Mouse (Mus musculus) adrenal gland, postnatal 25 days (tissue): Measurements from ENCODE around the gene Hoxd1. TPM values are rescaled to one million over a fixed set of nuclear protein-coding genes. Genes with fewer than 3 reads are reported as not detected.

Source experiments
- DNase-seq: peaks from one replicate; pipeline ENCODE4 v3.0.0; 2021; ENCODE audit warnings: mixed read lengths
- total RNA-seq: library from RNA; stranded (reverse); gene quantifications from 2 replicates; pipeline ENCODE4 v1.2.3, GENCODE M21; 2021

The Hoxd1 gene
- total RNA-seq, 1 experiment from 2014 or later = not detected

DNA sequence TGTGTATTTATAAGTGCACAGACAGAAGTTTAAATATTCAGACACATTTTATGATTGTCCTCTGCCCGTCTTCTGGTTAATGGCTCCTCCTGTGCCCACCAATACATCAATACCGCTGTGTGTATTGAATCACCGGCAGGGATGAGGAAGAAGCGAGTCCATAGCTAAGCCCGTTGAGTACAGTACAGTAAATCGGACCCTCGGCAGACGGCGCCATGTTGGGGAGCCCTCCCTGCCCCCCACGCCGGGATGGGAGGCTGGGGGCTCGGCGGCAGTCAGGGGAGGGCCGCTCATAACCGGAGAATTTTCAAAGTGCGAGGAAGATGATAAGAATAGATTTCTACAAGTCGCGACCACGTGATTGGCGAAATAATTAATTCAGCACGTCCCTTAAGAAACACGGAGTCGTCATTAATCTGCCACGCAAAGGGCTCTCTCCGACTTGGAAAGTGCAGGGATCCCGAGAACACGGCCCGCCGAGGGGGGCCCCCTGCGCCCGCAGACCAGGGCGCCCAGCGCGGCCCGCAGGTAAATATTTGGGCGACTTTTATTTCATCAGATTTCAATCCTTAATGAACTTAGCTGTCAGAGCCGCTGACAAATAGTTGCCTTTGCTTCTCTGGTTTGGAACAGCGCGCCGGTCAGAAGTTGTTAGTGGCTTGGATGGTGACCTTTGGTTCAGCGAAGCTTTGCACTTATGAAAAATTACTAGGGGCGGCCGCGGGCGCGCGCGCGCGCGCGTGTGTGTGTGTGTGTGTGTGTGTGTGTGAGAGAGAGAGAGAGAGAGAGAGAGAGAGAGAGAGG is 30.1 kb upstream of the Hoxd1 start:
- no peak for DNase-seq

DNA sequence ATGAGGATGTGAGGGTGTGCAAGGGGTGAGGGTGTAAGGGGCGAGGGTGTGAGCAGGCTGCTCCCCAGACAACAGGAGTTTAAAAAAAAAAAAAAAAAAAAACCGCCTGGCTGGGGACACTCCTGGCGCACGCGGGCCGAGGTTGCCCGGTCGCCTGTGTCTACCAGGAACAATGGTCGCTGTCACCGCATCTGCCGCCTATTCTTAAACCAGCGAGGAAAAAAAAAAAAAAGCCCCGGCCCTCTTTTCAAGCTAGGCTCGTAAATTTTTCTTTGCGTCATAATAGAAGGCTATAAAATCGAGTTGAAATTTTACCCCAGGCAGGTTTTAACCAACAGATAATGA is 29.5 kb upstream of the Hoxd1 start:
- DNase-seq = no peak

GRCm38 (mm10) chr2:74733765-74734164 is 29.0 kb upstream of the Hoxd1 start:
- no peak for DNase-seq

DNA sequence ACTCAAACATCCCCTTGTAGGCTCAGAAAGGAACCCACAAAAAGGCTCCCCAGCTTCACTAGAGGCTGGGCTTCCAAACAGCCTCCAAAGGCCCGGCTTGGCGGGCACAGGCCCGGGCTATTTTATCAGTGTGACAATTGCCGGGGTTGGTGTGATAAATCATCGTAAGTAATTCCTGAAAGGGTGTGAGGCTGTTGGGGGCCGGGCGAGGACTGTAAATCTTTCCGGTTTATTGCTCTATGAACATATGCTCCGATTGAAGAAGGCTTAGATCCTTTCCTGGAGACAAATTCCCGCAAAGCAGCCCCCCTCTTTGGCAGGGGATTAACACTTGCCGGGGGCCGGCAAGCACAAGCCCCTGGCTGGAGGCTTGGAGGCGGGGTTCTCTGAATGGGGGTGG is 28.3 kb upstream of the Hoxd1 start:
- DNase-seq = no peak

DNA sequence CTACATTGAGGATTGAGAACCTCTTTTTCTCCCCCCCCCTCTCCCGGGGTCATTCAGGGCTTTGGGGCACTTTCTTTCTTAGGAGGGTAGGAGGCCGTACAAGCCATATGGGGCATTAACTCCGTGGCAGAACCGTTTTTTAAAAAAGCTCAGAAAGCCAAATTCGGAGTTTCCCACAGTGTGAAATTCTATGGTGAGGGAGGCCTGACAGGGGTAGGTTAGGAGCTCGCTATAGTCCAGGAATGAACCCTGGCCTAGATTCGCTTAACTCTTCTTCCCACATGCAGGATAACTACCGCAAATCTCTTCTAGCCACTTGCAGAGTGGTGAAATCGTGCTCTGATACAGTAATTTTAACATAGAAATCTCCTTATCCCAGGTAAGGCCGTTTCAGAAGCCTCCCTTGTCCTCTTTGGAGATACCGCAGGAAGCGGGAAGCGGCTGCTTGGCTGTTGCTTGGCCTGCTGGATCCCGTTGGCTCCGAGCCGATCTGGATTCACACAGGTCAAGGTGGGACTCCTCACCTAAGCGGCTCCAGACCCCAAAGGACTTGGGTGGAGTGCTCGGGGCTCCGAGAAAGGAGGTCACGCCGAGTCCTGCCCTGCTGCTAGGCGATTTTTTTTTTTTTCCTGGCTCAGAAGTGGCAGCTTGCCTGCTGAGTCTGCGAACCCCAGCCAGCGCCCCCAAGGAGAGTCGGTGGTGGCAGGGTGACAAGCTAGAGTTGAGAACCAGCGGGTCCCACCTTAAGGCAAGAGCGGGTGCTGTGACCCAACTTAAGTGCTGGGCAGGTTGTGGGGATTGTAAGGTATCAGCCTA is 27.6 kb upstream of the Hoxd1 start:
- no peak for DNase-seq

DNA sequence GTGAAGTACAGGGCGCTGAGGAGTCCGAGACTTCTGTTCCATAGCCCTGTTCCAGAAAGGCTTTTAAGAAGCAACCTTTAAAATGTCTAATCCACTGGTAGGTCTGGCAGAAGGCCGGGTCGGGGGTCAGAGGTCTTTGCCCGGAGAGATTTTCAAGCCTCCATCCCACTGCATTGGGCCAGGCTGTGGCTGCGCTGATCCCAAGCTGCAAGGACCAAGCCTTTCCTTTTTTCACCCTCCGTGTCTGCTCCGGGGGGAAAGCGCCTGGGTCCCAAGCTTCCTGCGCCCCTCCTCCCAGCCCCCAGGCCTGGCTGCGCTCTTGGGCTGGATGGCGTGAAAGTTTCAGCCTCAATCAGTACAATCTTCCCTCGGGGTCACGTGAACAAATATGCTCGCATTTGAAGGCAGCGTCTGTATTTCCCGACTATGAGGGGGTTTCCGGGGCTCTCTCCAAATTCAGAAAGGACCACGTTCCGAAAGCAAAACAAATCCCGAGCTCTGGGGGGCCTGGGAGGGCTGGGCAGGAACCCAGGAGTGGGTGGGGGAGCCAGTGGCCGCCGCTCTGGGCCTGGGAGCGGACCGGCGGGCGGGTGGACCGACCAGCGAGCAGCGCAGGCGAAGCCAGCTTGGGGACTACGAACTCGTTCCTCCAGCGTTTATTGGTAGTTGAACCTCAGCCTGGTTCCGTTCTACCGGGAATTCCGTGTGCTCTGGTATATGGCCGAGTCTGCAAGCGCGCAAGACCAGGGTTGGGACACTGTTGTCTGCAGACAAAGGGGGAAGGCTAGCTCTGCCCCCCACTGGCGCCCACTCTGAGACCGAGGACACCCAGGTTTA is 26.7 kb upstream of the Hoxd1 start:
- no peak for DNase-seq

DNA sequence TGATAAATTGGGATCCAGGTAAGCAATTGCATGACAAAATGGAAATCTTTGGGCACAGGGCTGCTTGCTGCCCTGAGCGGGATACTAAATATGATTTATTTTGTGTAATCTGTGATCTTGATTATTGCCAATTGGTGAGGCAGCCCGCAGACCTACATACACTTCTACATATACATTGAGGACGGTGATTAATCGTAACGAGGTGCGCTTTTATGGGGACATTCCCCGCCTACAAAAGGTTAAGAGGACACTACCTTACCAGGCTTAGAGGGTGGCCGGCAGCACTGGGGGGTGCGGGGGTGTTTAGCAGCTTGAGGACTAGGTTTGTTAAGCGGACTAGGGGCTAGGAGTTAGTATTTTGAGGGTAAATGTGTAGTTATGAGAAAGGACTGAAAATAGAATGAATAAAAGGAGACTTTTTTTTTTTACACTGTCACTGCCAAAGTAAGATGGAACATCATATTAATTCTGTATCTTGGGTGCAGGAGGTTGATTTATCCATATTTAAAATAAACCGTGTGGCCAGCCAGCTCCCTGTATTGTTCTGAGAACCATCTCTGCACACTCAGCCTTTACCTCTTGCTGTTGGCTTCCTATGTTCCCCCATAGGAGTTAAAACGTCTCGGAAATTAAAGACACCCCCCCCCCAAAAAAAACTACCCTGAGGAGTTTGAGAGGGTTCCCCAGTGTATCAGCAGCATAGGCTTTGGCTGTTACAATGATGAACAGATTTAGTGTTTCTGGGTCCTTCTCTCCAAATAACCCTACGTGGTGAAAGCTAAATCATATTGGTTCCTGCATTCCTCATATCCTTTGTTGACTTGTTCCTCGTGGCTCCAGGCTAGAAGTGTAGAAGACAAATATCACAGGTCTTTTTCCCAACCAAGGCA is 25.8 kb upstream of the Hoxd1 start:
- DNase-seq = no peak

- no peak for DNase-seq
Measured at GRCm38 (mm10) chr2:74737578-74738070, 25.2 kb upstream of the Hoxd1 start.

- DNase-seq = no peak
Measured at GRCm38 (mm10) chr2:74738623-74739475, 23.9 kb upstream of the Hoxd1 start.

- no peak for DNase-seq
Measured at GRCm38 (mm10) chr2:74739476-74739800, 23.3 kb upstream of the Hoxd1 start.

DNA sequence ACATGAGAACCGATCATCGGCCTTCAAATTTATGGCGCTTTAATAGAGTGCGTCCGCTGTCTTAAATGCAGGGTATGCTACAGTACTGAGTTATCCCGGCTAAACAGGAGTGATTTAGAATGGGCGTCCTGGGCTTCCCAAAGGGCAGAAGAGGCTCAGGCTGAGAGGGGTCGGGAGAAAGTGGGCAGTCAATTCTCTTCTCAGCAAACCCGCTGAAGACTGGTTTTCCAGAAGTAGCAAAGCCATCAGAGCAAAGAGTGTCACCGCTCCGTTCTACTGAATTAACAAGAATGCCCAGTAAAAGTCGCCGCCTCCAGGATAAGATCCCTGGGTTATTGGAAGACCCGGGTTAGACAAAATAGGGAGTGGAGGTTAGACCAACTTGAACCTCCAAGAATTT is 22.9 kb upstream of the Hoxd1 start:
- no peak for DNase-seq

DNA sequence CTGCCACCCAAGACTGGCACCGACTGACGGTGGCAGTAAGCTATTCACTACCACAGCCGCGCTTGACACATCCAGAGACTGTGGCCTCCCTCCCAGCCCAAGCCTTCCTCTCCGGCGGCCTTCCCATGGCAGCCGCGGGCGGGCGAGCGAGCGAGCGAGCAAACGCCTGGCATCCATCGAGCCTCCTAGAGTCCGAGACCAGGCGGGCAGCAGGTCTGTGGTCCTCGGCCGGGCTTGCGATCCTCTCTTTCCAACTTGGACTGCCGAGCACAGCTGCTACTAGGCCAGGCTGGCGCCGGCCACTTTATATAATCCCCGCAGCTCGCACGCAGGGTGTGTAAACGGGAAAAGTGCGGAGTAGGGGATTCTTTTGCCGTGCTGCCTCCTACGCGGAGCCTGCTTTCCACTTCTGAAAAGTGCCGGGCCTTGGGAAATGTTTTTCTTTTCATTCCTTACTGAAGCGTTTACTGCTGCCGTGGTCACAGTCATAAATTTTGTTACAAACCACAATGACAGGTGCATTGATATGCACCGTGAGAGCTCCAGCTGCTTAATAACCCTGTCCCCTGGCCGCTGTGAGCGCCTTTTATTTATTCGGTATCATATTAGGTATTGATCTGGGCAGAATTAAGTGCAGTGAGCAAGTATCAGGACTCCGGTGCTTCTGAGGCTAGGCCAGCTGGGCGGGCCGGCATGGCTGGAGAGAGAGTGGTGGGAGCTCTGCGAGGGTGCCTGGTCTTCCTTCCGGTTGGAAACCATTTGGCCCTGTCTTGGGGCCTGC is 22.3 kb upstream of the Hoxd1 start:
- peak; percentile 17 for DNase-seq

DNA sequence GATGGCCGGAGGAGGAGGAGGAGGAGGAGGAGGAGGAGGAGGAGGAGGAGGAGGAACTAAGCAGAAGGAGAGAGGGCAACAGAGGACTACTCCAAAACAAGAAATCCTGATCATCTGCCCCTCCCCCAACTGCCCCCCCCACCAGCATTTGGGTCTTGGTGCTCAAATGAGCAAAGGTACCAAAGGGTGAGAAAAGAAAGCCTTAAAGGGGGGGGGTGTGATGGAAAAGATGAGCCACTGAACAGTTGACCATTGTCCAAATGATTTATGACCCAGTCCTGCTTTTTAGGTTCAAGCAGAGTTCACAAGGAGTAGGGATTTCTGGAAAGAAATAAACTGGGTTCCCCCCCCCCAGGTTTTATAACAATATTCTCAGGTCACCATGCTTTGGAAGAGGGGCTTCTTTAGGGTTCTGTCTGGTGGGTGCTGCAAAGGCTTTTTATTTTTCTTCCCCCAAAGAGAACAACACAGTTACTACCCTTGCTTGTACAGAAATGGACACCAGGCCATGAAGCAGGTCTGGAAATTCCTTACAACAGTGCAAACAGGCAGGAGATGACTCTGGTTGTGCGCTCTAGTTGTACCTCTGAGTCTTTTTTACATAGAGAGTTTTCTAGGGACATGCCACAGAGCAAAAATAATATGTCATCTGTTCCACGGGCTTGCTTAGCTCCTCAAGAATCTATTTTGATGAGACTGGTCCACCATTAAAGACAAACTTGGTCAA is 21.4 kb upstream of the Hoxd1 start:
- DNase-seq = no peak

GRCm38 (mm10) chr2:74741979-74742277 is 20.9 kb upstream of the Hoxd1 start:
- no peak for DNase-seq

DNA sequence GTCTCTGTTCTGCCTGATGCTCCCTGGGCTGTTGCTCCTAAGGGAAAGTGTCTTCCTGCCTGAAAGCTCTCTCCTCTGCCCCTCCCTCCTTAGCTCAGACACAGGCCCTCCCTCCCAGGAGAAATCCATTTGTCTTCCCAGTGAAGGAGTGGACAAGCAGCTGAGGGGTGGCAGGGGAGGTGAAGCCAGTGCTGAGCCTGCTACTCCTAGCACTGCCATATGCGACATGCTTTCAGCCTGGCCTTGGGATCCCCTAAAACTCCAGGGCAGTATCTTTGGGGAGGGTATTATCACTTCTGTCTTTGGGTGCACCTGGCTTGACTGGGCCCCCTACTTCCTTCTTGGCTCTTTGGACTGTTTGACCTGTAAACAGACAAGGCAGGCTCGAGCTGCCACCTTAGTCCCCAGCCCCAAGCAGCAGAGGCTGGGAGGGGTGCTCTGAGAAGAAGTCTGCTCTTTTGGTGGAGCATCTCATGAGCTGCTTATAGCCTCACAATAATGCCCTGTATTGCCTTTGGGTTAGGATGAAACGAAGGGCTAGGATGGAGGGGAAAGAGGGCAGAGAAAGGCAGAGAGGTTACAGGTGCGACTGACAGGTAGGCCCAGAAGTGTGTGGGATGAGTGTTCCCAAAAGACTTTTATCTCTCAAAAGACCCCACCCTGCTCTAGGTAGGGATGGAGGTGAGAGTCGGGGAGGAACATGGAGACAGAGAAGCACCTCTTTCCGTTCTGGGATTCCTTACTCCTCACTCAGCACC is 17.1 kb upstream of the Hoxd1 start:
- no peak for DNase-seq

GRCm38 (mm10) chr2:74746298-74746921 is 16.4 kb upstream of the Hoxd1 start:
- no peak for DNase-seq

GRCm38 (mm10) chr2:74747006-74747405 is 15.8 kb upstream of the Hoxd1 start:
- DNase-seq = peak; percentile 28

DNA sequence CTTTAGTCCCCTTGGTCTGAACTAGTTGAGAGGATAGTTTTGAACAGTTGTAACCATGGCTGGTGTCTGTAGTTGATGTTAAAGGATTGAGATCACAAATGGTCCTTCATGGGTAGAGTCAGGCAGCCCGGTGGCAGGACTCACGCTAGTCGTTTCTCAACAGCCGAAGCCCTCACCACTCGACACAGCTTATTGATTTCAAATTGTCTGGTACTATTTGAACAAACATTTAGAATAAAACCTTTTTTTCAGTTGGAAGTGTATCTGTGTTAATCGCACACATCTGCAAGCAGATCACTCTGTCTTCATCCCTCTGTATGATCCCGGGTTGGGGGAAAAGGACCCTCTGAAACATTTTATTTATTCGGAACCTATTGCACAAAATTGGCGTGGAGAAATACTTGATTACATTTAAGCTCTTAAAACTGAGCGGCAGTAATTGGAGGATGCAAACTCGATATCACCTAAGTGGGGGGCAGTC is 15.1 kb upstream of the Hoxd1 start:
- DNase-seq = no peak
